Mouse (Mus musculus): ENCODE data around the gene 4933417A18Rik.
"Not testable (repeated sequence)": the region's sequence is repeated elsewhere in the genome, so short reads cannot be mapped to it uniquely, and the experiment has no call there.

The 4933417A18Rik gene

DNA sequence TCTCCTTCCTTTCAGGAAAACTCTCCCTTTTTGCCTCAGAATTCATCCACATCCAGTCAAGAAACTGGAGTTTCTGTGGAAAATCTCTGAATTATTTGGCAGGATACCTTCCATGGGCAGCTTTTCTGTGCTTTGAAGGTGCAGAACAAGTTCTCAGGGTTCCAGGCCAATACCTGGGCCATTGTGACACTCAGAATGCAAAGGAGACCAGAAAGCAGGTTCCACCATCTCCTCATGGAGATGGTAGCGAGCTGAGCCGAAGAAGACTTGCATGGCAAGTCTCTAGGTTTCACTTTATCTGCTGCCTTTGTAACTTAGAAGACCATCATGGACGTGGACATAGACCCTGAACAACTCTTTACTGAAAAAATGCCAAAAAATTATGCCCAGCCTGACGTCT lies at the start of gene 4933417A18Rik, which contains the start of gene Fam217a:
TSS of gene 4933417A18Rik (plus strand) at position 200 of the 400 bp plus-strand sequence.
TSS of gene Fam217a (minus strand) at position 101 of the 400 bp plus-strand sequence.
- DNase-seq: no peak

DNA sequence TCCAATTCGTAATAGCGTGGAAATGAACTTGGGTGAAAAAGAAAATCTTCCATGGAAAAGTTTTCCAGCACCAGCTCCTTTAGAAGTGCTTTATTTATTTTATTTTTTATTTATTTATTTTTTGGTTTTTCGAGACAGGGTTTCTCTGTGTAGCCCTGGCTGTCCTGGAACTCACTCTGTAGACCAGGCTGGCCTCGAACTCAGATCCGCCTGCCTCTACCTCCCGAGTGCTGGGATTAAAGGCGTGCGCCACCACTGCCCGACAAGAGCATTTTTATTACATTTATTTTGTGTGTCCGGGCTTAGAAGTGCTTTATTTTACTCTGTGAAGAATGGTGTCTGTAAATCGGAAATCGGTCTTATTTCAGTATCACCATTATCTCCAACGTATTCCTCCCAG lies 49.5 kb upstream of the 4933417A18Rik start:
- peak; percentile 40 to 46 for DNase-seq

DNA sequence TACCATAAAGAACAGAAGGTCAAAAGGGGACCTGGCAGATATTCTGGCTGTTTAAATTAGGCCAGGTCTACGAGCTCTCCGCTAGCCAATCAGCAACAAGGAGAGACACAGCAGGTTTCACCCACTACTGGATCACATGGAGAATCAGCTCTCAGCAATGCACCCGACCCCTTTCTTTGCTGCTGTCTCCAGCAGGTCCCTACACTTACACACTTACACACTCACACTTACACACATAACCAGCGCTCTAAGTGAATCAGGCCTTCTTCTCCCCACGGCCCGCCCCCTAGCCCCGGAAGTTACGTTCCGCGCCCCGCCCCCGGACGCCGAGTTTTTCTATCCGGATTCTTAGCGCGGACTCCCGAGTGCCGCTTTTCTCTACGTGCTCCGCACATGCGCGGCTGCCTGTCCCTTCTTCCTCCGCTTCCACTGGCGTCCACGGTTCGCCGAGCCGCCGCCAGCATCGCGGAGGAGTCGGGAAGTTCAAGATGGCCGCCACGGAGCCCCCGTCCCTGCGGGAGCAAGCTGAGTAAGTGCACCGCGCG lies 49.0 kb upstream of the 4933417A18Rik start, which contains the start of gene Prpf4b:
TSS of gene Prpf4b (plus strand) at position 137 of the 545 bp plus-strand sequence.
- peak; percentile 96 to 97 for DNase-seq

DNA sequence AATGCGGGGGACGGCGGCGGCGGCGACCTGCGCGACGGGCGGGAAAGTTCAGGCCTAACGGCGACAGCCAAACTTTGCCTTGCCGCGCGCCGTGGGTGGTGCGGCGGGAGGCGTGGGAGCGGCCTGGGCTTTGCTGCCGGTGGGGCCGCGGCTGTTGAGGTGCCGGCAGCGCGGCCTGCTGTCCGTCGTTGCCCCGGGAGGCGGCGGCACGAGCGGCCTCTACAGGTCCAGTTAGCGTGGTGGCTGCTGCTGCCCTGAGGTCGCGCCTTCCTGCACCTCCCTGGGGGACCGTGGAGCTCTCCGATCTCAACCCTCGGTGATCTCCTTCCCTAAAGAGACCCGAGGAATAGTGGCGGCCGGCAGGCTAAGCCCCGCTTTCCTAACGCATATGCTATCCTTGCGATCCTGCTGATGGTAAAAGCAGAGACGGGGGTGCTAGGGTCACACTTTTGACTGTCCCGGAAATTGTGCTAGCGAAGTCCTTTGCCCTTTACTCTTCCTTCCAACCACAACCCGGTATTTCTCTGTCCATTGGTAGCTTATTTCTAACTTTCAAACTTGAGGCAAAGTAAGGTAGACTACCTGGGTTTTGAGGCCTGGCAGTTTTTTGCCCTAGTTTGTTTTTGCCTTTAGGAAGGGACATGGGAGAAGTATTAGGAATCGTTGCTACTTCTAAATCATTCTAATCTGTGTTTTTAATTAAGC lies 48.3 kb upstream of the 4933417A18Rik start:
- no peak for DNase-seq

DNA sequence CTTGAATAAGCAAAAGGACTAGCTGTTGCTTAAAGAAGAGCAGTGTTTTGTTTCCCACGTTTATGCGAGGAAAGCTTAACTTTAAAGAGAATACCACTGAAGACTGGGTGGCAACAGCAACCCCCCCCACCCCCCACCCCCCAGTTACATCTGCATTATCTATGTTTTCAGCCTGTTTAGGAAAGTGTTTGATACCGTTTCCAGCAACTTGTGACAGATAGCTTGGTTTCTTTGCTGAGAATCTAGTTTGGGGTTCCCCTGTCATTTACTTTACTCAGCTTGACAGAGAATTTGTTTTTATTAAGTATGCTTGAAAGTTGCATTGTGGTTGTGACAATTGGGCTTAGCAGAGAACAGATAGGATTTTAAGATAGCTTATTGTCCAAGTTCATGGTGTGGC lies 47.7 kb upstream of the 4933417A18Rik start:
- no peak for DNase-seq

DNA sequence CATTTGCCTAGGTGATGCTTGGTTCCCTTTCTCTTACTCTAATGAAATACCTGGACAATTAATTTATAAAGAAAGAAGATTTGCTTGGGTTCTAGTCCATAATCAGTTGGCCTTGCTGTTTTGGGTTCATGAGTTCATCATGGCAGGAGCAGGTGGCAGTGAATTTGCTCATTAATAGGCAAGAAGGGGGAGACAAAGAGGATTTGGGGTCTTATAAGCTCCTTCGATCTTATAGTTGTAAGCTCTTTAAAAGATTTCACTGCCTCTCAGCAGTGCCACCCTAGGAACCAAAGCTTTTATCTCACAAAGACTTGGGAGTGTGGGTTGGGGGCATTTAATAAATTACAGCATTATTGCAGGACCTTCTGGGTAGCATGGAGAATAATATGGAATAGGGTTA lies 31.3 kb upstream of the 4933417A18Rik start:
- DNase-seq: no peak

DNA sequence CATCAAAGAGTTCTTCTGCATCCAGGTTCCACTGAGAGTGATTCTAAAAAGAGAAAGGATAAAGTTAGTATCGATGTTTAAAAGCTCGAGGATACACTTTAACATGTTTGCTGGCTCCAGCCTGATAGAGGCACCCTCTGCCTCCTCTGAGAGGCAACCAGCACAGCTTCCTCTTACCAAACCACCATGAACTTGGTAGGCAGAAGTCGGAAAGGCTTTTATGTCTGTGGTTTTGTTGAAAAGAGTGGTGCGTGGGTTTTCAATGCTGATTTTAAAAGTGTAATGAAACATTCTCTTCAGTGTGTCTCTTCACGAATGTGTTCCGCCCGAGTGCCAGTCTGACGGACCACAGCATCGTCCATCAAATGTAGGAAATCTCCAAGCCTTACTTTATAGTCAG lies 9.6 kb upstream of the 4933417A18Rik start:
- no peak for DNase-seq

DNA sequence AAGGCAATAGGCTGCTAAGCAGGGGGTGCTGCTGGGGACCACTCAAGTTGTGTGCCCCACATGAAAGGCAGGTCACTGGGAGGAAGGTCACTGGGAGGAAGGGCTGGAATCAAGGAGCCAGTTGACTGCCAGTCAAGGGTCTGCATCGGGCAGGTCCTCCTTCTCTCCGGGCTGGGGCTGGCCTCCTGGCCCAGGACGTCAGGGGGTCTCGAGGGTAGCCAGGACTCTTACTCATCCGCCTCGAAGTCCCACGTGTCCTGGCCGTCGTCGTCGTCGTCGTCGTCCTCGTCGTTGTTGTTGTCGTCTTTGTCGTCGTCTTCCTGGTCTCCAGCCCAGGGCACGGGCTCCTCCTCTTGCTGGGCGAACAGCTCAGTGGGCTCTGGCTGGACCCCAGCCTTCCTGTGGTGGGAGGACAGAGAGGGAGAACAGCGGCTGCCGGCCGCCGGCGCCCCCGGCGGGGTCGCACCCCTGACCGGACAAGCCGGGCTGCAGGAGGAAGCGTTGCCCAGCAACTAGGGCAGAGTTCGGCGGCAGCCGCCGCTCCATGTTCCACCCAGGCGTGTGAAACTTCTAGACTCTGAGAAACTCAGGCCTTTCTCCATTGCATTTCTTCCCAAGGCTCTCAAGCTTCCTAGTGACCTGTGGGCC lies 7.6 kb upstream of the 4933417A18Rik start:
- peak in 1 of 2 experiments; percentile 4 for DNase-seq

DNA sequence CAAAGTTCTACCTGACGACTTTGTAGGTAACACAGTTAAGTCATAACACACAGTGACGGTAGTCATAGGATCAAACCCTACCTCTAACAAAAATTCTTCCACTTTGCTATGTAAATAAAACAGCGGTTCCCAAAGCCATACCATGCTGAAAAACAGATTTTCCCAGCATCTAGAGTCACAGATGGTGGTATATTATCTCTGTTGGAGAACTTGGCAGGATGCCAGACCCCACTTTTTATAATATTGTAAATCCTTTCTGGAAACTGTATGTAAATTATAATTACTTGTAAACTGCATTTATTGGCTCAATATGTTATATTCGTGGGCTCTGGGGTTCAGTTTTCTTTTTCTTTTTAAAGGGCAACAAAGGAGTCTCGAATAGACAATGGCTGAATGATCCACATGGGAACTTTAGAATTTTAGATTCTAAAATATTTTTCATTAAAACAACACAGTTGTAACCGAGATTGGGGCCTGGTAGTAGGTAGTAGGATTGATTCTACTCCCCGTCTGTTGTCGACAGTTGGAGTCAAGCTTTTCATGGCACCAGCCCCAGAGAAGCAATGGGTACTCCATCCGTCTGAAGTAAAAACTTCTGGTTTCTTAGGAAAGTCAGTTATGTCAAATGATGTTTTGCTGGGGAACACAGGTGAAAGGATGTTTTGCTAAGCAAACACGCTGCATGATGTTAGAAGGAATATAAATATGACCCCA lies 10.9 kb downstream of the 4933417A18Rik start:
- no peak for DNase-seq

DNA sequence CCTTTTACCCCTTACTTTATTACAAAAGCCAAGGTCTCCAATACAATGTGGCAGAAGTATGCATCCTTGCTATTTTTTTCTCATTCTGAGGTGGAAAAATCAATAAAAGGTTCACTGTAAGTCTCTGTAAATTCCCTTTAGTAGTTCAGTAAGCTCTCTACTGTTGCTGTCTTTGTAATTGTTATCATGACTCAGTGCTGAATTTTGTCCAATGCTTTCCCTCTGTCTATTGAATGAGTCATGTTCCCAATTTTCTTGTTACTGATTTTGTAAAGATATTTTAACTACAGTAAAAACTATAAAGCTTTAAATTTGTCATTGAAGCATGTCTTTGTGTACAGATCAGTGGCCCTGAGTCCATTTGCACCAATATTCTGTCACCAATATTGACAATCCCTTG lies 18.2 kb downstream of the 4933417A18Rik start:
- no peak for DNase-seq

DNA sequence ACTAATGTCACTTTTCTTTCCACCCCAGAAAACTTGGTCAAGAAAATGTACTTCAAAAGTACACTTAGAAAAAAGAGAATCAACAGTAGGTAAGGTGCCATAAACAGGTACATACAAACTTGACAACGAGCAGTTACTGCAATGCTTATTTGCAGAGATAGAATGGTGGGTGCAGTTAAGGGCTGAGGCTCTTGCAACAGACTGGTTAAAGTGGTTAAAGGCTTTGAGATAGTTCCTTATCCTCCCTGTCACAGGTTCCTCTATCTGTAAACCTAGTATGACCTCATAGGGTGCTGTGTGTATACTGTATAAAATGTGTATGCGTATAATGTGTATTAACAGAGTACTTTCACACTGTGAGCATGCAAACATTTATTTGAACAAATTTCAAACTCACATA lies 27.2 kb downstream of the 4933417A18Rik start:
- not testable (repeated sequence) for DNase-seq

DNA sequence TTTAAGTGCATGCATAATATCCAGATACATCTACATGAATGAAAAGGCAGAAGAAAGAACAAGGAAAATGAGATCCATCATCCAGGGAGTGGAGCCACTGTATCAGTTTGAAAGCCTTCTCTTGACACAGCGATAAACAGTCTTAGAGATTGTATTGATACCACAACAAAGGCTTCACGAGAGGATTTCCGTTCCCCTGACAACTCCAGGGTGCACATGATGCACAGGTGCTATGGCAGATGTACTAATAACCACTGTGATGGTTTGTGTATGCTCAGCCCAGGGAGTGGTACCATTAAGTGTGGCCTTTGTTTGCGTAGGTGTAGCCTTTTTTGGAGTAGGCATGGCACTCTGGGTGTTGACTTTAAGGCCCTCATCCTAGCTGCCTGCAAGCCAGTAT lies 32.7 kb downstream of the 4933417A18Rik start:
- DNase-seq: no peak

DNA sequence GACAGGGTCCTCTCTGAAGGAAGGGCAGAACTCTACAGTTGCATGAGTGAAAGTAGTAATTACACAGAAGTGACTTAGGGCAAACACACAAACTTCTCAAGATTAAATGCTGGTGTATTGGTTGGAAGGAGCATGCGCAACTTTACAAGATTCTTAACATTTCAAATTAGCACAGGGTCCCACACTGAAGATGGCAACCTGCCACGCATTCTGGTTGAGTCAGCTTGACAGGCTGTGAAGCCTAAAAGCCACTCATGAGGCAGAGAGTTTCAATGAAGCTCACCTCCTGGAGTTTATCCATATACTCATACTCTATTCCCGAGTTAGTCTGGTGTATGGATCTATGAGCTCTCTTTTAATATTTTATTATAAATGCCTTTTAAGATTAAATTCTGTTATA lies 33.9 kb downstream of the 4933417A18Rik start:
- DNase-seq: not testable (repeated sequence)

DNA sequence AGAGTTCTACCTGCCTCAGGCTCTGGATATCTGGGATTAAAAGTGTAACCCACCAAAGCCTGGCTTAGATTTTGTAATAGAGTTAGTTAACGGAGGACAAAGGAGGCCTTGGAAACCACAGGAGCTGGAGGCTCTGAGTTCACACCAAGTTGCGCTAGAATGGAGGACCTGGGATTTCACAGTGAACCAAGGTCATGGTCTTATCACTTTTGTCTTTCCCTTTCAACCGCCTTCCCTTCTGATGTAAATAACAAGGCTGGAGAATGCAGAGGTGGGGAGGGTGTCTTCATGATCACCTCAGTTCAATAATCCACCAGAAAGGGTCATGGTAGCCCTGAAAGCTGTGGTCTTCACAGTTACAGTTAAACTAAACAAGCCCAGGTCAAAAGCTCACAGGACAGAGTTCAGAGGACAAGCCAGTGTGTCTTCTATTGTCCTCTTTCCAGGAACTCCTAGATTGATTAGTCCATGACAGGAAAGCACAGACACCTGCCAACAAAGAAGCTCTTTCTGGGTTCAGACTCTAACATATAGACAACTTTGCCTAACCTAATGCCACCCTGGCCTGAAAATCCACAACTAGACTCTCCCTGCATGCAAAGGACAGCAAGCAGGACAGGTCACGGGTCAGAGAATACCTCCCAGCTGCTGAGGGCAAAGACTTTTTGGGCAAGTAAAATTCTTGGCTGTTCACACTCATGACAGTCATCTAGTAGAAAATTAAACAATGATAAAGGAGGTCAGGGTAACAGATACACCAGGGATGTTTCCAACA lies 37.0 kb downstream of the 4933417A18Rik start:
- DNase-seq: no peak

DNA sequence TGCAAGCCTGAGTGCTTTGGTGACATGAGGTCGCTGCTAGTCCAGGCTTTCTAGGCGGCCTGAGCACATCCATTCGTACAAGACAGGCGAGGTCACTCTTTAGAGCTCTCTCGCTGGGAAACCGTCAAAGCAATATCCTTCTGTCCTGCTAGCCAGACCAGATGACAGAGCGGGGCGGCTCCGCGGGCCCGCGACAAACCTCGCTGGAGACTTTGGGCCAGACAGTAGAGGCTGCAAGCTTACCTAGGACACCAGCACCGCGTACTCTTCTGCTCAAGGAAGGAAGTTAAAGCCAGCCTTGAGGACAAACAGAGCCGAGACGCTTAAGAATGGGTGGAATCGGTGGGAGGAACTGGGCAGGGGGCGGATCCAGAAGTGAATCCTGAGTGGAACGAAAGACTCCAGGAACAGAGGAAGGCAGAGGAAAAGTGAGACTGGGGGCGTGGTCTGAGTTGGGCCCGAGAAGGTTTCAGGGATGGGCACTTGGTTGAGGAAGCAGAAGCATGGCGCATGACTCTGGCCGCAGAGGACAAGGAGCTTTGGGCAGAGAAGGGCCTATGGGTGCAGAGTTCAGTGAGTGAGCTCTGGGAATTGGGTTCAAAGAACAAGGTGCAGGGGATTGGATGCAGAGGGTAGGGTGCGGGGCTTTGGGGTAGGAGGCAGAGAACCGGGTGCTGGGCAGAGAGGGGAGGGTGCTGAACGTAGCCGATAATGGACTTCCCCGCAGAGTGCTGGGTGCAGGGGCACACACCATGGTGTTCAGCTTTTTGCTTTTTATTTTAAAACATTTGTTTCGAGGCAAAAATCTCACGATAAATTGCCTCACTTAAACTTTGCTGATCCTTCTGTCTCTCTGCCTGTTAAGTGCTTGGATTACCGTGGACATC lies 39.5 kb downstream of the 4933417A18Rik start, which contains the start of gene Eci3:
TSS of gene Eci3 (minus strand) at position 300 of the 887 bp plus-strand sequence.
- DNase-seq: peak; percentile 12 to 13

DNA sequence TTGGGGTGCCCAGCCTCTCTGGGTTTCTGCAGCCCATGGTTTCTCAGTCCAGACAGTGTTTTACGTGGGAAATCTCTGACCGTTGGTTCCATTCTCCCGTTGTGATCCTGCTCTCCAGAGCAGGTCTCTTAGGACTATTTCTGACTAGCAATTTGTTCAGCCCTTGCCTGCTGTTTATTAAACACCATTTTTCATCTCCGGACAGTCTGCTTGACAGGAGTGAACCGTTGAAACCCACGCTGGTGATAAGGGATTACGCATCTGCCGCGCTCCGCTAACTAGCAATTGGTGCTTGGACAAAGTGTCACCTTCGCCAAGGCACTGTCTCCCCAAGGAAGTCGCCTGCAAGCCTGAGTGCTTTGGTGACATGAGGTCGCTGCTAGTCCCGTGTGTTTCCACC lies 40.2 kb downstream of the 4933417A18Rik start:
- DNase-seq: no peak

DNA sequence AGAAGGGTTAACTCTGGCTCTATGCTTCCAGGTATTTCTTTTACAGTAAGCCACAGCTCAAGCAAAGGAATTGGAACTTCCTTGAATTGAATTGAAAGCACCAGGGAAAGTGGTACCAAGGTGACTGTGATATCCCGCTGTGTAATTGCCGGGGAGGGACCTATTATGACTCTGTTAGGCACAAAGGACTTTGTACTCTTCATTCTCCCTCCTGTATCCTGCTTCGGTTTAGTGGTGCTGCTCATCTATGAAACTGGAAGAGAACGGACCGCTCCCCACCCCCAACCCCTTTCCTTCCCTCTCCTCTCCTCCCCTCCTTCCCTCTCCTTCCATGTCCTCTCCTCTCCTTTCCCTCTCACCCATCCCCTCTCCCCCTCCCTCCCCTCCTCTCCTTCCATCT lies 40.7 kb downstream of the 4933417A18Rik start:
- no peak for DNase-seq

DNA sequence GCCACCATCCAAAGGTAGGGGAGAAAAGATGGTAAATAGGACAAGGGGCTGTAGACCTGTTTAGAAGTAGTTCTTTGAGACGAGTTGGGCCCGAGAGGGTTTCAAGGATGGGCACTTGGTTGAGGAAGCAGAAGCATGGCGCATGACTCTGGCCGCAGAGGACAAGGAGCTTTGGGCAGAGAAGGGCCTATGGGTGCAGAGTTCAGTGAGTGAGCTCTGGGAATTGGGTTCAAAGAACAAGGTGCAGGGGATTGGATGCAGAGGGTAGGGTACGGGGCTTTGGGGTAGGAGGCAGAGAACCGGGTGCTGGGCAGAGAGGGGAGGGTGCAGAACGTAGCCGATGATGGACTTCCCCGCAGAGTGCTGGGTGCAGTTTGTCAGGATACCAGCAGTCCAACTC lies 41.4 kb downstream of the 4933417A18Rik start:
- DNase-seq: not testable (repeated sequence)

DNA sequence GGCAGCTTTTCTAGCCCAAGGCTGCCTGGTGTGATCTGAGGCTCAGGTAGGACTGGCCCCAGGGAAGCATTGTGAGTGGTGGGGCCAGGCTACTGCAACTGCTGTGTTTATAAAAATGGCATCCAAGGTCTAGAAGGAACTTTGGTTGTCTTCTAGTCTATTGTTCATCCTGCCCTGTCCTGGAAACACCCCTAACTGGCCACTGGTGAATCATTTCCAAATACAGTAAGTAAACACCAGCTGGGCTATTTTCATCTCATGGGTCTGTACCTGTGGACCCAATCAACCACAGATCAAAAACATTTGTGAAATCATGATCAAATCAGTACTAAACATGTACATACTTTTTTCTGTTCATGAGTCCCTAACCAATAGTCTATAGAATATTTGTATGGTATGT lies 48.2 kb downstream of the 4933417A18Rik start:
- not testable (repeated sequence) for DNase-seq

DNA sequence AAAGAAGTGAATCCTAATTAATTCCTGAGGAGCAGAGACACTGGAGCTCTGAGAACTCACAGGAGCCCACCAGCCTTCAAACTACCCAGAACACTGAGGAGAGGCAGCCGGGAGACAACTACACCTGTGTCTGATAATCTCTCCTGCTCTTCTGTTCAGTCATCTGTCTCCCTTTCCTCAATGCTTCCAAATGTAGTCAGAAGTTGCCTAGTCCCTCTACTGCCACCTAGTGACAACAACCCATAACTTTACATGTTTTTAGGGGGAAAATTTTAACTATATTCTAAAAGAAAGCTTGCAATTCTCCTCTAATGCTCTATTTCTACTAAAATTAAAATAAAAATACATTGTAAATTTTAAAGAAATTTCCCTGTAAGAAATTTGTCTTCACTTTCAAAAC lies 48.9 kb downstream of the 4933417A18Rik start:
- DNase-seq: no peak

DNA sequence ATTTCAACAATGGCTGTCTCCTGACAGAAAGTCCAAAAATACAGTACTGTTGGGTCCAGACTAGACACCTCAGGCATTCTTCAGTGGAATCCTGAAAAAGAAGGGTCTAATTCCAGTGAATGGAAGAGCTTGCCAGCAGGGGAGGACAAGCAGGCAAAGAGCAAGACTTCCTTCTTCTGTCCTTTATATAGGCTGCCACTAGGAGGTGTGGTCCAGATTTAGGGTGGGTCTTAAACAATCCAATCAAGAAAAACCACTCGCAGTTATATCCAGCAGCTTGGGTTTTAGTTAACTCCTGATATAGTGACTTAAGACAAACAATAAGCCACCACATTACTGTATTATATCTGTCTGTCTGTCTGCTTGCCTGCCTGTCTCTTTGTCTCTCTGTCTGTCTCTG lies 49.6 kb downstream of the 4933417A18Rik start:
- no peak for DNase-seq

All from cerebellum, postnatal 25 days (tissue).